Mouse (Mus musculus): ENCODE results near the gene Cacng2.
"Not testable (repeated sequence)": the region's sequence is repeated elsewhere in the genome, so short reads cannot be mapped to it uniquely, and the experiment has no call there.

Gene Cacng2

DNA sequence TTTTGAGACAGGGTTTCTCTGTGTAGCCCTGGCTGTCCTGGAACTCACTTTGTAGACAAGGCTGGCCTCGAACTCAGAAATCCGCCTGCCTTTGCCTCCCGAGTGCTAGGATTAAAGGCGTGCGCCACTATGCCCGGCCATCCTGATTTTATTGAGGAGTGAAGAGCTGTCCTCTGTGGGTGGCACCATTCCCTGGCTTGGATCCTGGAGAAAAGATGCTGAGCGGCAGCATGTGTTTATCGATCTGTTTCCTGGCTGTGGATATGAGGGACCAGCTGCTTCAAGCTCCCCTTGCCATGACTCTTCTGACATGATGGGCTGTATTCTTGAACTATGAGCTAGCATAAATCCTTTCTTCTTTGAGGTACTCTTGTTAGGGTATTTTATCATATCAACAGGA, 111.6 kb downstream of the Cacng2 start:
- not testable (repeated sequence) for DNase-seq (ENCODE audit: low read depth, low spot score)

DNA sequence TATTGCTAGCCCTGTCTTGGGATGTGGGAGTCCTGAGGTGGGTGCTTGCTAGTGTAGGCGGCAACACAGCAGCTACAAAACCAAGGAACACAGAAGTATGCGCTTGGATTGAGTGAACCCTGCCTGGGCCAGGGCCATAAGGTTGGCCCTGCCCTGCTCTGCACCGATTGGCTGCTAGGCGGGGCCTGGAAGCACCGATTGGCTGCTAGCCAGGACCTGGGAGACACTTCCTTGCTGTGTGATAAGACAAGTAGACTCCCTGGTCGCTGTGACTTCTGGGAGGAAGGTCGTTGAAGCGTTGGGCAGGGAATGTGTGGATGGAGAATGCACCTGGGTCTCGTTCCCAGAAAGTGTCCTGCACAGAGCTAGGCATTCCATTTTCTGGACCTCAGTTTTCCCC, 115.9 kb downstream of the Cacng2 start:
- no peak for DNase-seq (ENCODE audit: low read depth, low spot score)

DNA sequence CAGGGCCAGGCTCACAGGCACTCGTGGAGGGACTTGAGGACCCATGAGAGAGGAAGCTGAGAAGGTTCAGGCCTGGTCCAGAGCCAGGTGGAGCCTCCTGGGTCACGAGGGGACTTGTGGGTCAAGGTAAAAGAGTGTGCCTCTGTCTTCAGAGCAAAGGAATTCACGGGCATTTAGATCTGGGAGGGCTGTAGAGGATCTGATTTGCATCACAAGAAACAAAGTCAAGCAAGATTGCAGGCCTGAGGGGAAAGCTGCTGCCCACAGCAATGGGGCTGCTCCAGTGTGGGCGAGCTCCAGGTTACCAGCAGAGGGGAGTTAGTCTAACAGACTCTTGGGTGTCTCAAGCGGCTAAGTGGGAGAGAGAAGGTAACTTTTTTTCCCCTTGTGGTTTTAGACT, 118.4 kb downstream of the Cacng2 start:
- no peak for DNase-seq (ENCODE audit: low read depth, low spot score)

DNA sequence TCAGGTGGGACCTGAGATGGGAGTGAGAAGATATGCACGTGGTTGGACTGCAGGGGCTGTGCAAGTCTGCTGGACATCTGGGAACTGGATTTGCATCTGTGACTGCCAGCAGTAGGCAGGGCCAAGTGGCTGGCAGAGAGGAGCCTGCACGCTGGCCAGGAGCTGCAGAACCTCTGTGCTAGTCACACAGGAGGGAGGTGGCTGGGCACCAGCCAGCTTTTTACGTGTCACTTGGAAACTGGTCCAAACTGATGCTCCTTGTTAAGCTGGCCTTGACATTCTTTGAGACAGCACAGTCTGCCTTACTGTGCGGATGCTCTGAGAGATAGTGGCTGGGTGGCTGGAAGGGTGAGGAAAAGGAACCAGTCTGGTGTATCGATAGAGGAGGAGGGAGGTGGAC, 131.3 kb downstream of the Cacng2 start:
- DNase-seq (ENCODE audit: low read depth, low spot score): no peak

DNA sequence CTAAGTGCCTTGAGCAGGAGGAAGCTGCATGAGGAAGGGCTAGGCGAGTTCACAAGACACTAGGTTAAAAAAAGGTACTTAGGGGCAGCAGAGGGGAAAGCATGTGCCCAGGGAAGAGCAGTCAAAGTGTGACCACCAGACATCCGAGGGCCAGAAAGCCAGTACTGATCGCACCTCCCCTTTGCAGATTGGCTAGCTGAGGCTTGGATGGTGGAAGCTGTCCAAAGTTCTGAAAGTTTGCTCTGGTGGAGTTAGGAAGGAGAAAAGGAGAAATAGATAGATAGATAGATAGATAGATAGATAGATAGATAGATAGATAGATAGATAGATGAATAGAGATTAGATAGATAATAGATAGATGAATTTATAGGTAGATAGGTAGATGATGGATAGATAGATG, 136.4 kb downstream of the Cacng2 start:
- DNase-seq (ENCODE audit: low read depth, low spot score): no peak

DNA sequence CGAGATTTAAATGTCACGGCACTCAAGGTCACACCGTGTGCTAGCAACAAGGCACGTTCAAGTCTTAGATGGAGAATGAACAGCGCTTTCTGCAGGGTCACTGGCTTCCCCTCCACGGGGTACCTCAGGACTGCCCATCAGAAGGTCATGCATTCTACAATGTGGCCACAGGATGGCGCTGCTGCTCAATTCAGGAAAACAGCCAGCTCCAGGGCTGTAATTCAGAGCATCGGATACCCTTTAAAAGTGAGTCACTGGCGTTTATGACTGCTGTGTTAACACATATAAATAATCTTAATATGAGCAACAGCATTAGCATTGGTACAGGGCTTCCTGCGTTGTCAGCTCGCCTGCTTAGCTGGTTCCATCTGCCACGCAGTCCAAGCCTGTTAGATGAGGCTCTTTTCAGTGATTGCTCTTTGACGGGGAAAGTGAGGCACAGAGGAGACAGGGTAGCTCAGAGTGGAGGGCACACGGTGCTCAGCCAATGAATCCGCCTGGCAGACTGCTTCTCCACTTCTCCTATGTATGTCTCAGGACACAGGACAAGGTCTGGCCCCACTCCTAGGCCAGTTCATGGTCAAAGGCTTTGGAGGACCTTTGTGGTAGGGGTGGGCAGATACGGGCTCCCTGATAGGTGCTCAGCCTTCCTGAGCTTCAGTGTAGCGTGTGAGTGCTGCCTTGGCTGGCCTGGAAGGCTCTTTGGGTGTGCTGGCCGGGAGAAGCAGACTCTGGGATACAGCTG, 137.5 kb downstream of the Cacng2 start:
- DNase-seq (ENCODE audit: low read depth, low spot score): peak; percentile 18

DNA sequence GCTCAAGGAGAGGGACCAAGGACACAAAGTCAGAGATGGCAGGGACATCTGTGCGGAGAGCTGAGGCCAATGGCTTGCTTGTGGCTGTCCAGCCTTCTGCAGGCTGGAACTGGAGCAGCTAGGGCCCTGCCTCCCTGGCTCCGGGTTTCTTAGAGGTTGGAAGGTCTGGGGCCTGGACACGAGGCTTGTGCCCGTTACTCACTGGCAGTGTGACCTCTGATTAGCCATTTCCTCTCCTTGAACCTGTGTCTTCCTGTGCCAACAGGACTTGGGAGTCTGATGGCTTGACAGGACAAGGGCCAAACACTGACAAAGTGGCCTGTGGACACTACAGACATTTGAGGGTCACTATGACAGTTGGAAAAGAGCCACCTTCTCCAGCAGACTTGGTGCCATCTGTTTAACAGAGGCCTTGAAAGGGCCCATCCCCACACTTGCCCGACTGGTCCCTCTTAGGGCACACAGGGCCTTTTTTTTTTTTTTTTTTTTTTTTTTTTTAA, 138.6 kb downstream of the Cacng2 start:
- DNase-seq (ENCODE audit: low read depth, low spot score): no peak

DNA sequence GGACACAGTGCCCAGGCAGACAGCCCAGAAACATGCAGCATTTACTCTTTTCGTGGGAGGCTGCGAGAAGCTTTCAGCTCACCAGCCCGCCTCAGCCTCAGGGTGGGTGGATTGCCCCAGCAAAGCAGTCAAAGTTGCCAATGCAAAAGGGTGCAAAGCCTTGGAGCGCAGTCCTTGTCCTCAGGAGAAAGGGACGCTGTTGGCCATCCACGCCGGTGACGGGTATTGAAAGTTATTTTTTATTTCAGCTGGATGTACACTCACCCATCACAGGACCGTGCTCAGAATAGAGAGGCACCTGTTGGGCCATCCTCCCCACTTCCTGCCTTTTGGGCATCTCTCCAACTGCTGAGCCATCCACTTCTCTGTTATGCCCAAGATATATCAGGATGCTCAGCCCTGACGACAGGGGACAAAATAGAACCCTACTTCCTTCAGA, 140.4 kb downstream of the Cacng2 start:
- no peak for DNase-seq (ENCODE audit: low read depth, low spot score)

DNA sequence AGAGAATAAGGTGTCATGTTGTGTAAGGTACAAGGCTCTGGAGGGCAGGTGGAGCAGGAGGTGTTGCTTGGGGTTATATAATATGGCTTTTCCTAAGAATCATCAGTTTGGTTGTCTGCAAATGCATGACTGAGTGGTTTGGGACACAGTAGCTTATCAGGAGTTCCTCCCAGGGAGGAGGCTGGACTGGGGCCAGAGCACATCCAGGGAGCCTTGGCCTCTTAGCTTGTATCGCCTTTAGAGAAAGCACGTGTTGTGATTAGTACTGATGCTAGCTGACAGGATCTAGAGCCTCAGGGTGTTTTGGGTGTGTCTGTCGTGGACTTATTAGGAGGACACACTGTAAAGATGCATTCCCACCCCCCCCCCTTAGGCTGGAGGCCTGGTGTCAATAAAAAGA, 142.2 kb downstream of the Cacng2 start:
- DNase-seq (ENCODE audit: low read depth, low spot score): no peak

DNA sequence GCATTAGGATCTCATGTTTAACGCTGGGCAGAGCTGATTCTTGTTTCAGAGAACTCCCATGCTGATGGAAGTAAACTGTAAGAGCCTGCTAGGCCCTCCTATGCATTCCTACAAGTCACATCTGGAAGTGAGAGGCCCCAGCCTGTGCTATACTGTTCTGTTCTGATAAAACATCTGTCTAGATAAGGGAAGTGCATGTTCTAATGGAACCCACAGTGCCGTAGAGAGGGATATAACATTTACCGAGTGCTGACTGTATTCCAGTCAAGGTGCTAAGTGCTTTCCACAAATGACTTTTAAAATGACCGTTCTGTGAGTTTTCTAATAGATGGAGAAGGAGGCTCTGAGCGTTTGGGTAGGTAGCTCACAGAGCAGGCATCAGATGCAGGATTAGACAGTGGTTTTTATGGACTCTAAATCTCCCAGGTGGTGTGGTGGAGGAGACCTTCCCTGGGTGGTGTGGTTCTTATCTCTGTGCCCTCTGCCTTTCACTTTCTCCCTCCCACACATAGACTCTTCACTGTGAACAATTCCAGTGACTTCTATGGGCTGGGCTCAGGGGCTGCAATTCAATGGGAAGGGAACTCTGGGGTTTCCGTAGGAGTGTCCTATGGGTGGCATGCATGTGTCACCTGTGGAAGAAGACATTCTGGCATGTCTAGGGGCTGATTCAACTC, 145.5 kb downstream of the Cacng2 start:
- DNase-seq (ENCODE audit: low read depth, low spot score): no peak

DNA sequence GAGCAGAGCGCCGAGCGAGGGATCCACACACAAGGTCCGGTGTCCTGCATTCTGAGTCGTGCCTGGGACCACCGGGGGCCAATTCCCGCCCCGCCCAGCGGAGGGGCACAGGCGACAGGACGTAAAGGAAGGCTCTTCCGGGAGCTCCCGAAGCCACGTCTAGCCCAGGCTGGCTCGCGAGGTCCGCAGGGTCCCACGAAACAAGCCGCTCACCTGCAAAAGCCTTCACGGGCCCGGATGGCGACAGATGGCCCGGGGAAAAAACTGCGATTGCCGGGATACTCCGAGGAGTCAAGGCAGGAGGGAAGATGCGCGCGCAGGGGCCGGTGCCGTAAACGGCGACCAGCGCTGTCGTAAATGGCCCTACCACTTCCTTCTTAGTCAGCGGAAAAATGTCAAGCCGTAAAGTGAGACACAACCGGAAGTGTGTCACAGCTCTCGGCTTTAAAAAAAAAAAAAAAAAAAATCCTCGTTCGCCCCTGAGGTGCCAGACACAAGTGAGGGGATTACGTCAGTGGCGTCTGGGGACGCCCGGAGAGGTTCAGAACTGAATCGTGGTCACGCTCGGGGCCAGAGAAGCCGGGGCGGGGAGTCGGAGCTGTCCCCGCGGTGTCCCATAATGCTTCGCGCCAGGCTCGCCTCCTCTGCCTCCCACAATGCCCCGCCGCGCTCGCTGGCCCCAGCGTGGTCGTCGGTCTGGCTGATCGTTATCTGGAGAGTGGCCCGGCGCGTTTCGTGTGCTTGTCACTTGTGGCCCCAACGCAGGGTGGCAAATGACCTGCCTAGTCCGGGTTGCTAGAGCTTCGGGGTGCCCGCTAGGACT, 149.1 kb downstream of the Cacng2 start, which contains the start of gene Eif3d:
Eif3d (minus strand) TSS at position 344 of the 823 bp plus-strand sequence.
- DNase-seq (ENCODE audit: low read depth, low spot score): peak; percentile 89

DNA sequence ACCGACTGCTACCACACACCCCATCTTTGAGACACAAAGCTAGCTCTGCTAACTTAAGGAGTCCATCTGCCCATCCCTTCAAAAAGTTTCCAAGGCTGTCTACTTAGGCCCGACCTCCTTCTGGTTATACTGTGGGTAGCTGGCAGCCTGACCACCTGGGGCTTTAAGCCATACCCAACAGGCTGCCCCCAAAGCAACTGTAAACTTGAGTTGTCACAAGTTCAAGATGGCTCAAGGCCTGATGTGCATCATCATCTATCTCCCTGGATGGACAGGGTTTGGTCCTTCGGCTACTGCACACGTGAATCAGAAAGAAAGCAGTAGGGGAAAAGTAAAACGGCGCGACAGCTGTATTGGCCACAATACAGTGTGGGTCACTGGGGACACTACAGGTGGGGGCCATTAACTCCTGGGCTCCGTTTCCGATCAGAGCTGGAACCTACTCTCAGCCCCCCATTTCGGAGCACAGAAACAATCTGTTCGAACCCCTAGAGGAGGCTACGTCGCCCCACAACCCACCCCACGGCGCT, 149.8 kb downstream of the Cacng2 start:
- no peak for DNase-seq (ENCODE audit: low read depth, low spot score)

DNA sequence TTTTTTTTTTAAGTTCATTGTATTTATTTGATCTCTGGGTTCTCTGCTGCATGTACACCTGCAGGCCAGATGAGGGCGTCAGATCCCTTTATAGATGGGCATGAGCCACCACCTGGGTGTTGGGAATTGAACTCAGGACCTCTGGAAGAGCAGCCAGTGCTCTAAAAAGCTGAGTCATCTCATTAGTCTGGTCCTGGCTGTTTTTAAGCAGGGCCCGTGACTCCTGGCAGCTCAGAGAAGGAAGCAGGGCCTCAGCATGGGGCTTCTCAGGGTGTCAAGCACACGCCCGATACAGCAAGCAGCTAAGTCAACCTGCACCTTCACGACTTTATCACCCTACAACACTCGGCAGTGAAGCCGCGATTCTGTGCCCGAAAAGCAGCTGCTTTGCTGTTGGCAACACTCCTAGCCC, 154.7 kb downstream of the Cacng2 start:
- DNase-seq (ENCODE audit: low read depth, low spot score): no peak

DNA sequence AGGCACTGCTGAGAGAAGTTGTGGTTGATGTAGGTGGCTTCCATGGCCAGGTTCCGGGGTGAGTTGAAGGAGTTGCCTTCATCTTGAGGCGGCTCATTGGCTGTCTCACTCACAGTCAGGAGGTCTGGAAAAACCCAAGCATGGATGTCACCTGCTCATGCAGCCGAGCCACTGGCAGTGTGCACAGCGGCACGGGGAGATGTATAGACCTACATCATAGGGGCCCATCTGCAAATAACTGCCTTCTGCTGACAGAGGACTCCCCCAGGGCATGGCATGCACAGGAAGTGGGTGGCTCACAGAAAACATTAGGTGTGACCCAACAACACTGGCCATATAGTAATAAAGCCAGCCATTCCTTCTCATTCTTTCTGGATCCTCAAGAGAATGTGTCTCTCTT, 157.4 kb downstream of the Cacng2 start:
- no peak for DNase-seq (ENCODE audit: low read depth, low spot score)

DNA sequence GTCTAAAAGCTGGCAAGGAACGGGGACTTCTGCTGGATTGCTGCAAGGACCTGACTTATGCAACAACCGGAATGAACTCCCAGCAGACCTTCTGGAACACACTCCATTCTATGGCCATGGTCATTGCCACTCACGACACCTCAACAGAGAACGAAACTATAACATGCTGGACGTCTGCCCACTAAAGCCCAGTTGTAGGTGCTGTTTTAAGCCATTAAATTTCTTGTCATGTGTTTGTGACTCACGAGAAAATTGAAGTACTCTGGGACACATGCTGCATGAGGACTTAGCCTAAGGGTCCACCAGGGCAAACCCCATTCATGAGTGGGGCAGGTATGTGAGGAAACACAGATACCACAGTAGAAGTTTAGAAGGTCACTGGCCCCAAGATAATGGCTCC, 159.1 kb downstream of the Cacng2 start:
- DNase-seq (ENCODE audit: low read depth, low spot score): no peak

DNA sequence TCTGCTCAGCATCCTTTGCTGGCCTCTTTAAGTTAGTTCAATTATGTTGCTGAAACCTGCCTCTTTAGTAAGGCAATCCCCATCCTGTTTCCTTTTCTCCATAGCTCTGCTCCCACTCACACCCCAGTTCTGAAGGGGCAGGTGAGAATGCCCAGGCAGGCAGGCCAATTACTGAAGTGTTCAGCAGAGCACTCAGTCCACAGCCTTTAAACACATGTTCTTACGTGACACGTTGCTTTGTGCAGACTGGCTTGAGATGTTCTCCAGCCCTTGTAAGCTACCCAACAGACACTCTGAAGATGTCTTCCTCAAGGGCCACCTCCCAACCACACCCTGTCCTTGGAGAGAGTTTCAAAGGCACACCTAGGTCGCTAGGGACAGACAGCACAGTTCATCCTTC, 161.8 kb downstream of the Cacng2 start:
- no peak for DNase-seq (ENCODE audit: low read depth, low spot score)

DNA sequence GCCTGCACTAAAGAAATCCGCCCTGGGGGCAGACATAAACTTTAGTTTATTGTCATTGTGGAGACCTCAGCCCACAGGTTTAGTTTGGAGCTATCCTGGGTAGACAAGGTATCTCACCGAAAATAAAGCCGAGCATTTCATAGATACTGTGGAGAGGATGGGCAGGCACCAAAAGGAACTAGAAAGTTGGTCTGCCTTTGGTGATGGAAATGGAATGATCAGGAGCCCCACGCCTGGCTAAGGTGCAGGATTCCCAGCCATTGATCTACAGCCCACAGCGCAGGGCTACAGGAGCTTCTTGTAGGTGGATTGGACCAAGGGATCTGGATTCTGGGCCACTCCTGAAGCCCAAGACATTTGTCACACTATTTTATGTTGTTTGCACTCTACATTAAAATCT, 162.2 kb downstream of the Cacng2 start:
- no peak for DNase-seq (ENCODE audit: low read depth, low spot score)

DNA sequence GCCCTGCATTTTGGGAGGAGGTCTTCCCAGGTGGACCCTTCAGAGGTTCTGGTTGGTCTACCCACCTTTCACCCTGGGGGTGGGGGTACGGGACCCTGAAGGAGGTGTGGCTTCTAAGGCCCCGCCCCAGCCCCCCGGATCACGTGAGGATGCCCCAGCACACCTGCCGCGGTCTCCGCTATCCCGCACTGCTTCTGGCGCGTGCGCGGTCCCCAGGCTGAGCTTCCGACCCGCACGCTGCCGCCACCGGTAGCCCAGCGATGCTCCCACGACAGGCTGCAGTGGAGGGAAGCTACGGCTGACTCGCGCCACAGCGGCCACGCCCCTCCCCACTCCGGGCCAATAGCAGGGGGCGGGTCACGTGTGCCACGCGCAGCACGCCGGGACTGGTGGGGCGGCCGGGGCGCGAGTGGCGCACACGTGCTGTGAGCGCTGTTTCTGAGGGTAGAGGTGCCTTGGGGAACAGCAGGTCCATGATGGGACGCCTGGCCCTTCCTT, 163.4 kb downstream of the Cacng2 start, which contains the start of gene Foxred2:
Foxred2 (minus strand) TSS at position 319 of the 498 bp plus-strand sequence.
- peak; percentile 78 for DNase-seq (ENCODE audit: low read depth, low spot score)

DNA sequence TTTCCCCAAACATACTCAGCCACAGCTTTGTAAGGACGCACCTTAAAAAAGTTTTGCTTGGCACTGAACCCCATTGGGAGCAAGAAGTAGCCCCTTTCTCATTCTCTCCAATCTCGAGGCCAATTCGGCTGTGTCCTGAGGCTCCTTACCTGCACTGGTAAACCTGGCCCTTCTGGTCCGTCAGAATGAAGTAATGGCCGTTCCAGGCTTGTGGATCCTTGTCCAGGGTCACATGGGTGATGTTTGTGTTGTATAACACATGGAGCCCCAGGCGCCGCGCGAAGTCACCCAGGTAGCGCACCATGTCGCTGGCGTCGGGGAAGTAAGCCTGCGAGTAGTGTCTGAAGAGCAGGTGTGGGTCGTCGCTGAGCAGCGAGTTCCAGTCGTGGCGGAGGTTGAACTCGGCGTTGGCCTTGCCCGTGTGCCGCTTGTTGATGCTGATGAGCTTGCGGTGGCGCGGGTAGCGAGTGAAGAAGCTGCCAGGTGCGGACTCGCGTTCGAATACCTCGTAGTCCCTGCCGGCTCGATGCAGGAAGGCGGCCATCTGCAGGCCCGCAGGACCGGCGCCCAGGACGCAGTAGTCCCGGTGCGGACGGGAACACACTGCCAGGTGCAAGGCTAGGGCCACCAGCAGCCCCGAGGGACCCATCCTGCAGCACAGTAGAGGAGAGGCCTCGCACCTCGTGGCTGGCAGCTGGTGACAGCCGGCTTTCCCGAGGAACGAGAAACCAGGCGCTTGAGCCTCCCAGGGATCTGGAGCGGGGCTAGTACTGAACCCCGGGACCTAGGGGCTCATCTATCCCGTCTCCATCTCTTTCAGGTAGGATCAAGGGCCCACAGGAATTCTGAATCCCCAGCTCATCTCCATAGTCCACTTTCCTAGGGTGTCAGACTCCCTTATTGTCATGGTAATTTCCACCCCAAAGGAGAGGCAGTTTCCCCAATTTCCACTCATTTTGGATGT, 164.1 kb downstream of the Cacng2 start:
- DNase-seq (ENCODE audit: low read depth, low spot score): no peak

DNA sequence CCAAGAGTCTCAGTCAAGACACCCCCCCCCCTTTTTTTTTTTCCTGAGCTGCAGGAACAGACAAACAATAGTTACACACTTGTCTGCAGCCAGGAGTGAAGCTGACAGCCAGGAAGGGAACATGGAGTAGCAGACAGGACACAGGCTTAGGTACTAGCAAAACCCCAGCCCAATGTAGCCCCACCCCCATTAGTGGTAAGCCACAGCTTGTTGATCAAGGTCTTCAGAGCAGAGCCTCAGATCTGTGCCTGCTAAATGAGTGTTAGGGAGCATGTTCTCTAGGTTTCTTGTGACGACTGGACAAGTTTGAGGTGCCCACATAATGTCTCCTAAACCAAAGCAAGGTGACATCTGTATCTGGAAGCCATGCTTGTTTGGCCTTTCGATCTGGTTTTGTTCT, 165.5 kb downstream of the Cacng2 start:
- no peak for DNase-seq (ENCODE audit: low read depth, low spot score)

All from brain, embryonic 18.5 days (tissue).